Mouse (Mus musculus): ENCODE results near the gene Stat3. TPM values are rescaled to one million over a fixed set of nuclear protein-coding genes. Genes with fewer than 3 reads are reported as not detected.

Gene Stat3
- total RNA-seq, 2 experiments from 2014 or later: 52.1 to 54.7 TPM

- no peak for ATAC-seq (replicated peaks; ENCODE audit: poor library complexity, severe bottlenecking)
These were observed 45.0 kb downstream of the Stat3 start for GRCm38 (mm10) chr11:100894146-100894918.

DNA sequence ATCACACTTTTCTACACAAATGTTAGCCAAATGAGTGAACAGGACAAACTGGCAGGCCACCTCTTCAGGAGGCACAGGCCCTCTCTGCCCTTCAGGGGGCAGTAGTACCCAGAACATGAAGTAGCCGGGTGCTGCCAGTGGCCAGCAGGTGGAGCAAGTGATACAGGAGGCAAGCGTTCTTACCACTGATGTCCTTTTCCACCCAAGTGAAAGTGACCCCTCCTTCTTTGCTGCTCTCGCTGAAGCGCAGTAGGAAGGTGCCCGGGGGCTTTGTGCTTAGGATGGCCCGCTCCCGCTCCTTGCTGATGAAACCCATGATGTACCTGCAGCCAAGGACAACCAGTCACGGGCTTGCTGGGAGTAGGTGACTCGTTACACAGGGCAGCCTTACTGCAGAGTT, 45.9 kb downstream of the Stat3 start:
- ATAC-seq (replicated peaks; ENCODE audit: poor library complexity, severe bottlenecking): peak; percentile 89

GRCm38 (mm10) chr11:100892435-100892834, 46.9 kb downstream of the Stat3 start:
- no peak for ATAC-seq (replicated peaks; ENCODE audit: poor library complexity, severe bottlenecking)

DNA sequence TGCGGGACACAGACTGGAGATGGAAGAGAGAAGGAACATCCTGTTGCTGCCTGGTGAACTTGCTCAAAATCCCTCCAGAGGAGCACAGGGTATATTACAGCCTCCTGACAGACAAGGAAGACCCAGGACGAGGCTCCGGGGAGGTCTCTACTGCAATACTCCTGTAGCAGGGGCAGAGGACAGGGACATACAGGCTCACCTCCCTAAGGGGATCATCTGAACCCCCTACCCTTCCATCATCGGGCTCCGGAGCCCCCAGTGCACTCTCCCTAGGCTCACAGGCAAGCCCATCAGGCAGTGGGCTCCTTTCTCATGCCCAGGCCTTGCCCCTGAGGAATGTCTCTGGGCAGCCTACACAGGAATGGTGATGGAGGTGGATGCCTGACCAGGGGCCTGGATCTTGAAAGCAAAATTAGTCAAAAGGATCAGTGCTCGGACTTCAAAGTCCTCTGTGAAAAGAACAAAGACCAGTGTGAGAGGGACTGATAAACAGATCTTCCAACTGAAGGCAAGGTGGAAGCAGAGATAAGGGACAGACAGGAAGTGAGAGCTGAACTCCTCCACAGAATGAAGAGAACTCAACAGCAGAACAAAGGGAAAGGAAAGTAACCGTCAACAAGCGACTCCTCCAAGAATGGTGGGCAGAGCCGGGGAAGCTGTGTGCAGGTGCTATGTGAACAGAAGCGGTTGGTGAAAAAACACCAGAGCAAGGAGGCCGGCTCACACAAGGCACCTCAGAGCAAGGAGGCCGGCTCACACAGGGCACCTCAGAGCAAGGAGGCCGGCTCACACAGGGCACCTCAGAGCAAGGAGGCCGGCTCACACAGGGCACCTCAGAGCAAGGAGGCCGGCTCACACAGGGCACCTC, 47.9 kb downstream of the Stat3 start:
- peak; percentile 24 for ATAC-seq (replicated peaks; ENCODE audit: poor library complexity, severe bottlenecking)

DNA sequence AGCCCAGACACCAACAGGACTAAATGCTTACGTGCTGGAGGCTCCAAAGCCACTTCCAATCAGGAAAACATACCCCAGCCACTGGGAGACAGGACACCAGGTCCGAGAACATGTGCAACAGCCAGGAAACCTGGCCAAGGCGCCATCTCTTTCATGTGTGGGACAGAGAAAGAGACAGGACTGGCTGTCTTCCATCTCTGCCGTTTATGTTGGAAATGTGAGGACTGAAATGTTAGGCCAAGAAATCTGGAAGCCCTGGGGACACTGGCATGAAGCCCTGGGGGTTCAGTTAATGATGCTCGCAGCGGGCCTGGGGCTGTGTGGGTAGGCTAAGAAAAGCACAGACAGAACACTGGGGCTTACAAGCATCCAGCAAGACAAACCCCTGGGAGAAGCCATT, 48.9 kb downstream of the Stat3 start:
- ATAC-seq (replicated peaks; ENCODE audit: poor library complexity, severe bottlenecking): no peak

GRCm38 (mm10) chr11:100888348-100888820, 51.0 kb downstream of the Stat3 start:
- peak; percentile 23; the same call in 1 of the 2 replicates for ATAC-seq (replicated peaks; ENCODE audit: poor library complexity, severe bottlenecking)

- ATAC-seq (replicated peaks; ENCODE audit: poor library complexity, severe bottlenecking): no peak
These were observed 51.6 kb downstream of the Stat3 start for GRCm38 (mm10) chr11:100887764-100888163.

GRCm38 (mm10) chr11:100887236-100887635, 52.1 kb downstream of the Stat3 start:
- no peak for ATAC-seq (replicated peaks; ENCODE audit: poor library complexity, severe bottlenecking)

- ATAC-seq (replicated peaks; ENCODE audit: poor library complexity, severe bottlenecking): no peak
These were observed 53.1 kb downstream of the Stat3 start for GRCm38 (mm10) chr11:100886188-100886740.

GRCm38 (mm10) chr11:100885472-100885871, 53.9 kb downstream of the Stat3 start:
- no peak for ATAC-seq (replicated peaks; ENCODE audit: poor library complexity, severe bottlenecking)

DNA sequence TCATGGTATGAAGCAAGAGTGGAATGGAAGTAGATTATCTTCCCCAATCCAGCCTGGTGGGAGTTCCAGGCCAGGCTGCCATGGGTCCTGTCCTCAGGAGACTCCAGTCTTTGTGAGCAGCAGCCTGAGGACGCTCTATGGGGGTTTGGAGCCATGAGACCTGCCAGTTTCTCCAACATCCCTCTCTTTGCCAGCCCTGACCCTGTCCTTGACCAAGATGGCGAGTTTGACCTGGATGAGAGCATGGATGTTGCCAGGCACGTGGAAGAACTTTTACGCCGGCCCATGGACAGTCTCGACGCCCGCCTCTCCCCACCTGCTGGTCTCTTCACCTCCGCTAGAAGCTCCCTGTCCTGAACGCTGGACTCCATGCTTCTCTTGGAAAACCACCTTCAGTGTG, 55.7 kb downstream of the Stat3 start:
- no peak for ATAC-seq (replicated peaks; ENCODE audit: poor library complexity, severe bottlenecking)

- ATAC-seq (replicated peaks; ENCODE audit: poor library complexity, severe bottlenecking): no peak
These were observed 59.8 kb downstream of the Stat3 start for GRCm38 (mm10) chr11:100879321-100880078.

DNA sequence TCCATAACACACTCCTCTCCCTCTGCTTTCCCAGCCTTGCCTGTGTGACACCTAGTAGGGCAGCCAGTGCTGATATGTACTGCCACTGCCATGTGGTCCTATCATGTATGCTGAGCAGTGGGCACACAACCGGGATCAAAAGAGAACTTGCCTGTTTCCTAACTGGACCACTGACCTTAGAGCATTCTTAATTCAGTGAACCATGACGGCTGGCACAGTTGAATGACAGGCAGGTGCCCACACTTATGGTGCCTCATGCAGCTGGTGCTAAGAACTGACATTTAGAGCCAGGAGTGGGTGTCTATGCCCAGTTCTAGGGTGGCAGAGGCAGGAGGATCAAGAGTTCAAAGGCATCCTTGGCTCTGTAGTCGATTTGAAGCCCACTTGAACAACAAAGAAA, 63.6 kb downstream of the Stat3 start:
- no peak for ATAC-seq (replicated peaks; ENCODE audit: poor library complexity, severe bottlenecking)

DNA sequence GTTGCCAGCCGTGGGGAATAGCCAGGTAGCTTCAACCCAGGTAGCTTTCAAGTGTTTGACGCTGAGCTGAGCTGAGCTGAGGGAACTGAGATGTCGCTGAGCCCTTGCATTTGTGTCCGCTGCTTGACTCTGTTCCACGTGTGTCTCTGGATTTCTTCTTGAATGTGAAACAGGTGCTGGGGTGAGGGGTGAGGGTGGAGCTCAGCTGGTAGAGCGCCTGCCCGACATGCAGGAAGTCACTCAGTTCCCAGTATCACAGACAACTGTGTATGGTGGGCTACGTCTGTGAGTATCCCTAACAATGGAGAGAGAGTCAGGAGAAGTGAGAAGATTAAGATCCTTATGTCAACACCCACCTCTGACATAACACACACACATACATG, 68.4 kb downstream of the Stat3 start:
- ATAC-seq (replicated peaks; ENCODE audit: poor library complexity, severe bottlenecking): no peak

DNA sequence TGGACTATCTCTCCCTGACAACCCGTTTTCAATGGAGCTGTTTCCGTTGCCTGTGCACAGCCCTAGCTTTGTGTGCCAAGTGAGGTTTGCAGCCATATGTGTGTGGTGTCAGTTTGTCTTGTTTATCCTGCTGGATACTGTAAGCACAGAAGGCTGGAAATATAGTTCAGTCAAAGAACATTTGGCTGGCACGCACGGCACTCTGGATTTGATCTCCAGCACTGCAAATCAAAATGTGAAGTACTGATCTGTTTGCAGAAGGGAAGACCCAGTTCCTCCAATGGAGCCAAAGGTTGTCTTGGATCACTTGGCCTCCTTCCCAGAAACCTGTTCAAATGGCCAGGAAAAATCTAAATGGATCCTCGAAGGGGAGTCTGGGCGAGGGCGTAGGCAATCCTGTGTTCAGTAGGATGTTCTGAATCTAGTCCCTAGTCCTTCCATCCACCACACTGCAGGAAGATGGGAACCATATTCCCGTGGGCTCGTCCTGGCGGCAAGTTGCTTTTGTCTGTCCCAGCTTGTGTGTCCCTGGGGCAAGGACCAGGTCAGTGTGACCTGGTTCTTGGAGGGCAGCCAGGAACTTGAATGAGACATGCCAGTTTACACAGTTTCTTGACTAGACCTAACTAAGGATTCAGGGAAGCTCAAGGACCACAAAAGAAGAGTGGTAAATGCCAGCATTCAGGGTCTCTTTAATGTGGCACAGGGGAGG, 68.9 kb downstream of the Stat3 start:
- no peak for ATAC-seq (replicated peaks; ENCODE audit: poor library complexity, severe bottlenecking)

- ATAC-seq (replicated peaks; ENCODE audit: poor library complexity, severe bottlenecking): no peak
These were observed 73.7 kb downstream of the Stat3 start for GRCm38 (mm10) chr11:100865618-100866017.

DNA sequence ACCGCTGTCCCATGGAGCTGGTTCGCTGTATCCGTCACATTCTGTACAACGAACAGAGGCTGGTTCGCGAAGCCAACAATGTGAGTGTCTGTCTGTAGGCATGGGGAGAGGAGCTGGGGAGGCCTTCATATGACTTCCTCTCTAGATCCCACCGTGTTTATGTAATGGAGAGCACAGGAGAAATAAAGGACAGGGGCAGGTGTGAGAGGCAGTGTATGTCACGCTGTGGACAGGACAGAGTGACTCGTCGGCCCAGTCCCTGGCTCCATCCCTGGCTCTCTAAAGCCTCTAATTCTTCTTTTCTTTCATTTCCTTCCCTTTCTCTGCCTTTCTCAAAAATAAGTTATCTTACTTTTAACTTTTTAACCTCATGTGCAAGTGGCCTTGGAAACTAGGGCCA, 76.2 kb downstream of the Stat3 start:
- ATAC-seq (replicated peaks; ENCODE audit: poor library complexity, severe bottlenecking): no peak

GRCm38 (mm10) chr11:100861836-100862235, 77.5 kb downstream of the Stat3 start:
- ATAC-seq (replicated peaks; ENCODE audit: poor library complexity, severe bottlenecking): no peak

DNA sequence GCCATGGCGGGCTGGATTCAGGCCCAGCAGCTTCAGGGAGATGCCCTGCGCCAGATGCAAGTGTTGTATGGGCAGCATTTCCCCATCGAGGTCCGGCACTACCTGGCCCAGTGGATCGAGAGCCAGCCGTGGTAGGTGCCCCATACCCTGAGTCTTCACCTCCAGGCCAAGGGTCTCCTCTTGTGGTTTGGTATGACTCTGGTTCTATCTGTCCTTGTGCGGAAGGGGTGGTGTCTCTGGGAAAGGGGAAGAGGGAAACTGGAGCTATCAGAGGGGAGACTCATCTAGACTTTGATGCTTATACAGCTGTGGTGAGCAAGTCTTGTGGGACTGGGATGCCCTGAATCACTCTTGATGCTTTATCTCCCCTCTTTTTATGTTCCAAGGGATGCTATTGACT, 78.0 kb downstream of the Stat3 start:
- 0 out of 2 replicates have a peak, but pooled peaks have one; percentile 12 for ATAC-seq (replicated peaks; ENCODE audit: poor library complexity, severe bottlenecking)
